Mouse (Mus musculus): ENCODE data around the gene H2-M11.

The H2-M11 gene

DNA sequence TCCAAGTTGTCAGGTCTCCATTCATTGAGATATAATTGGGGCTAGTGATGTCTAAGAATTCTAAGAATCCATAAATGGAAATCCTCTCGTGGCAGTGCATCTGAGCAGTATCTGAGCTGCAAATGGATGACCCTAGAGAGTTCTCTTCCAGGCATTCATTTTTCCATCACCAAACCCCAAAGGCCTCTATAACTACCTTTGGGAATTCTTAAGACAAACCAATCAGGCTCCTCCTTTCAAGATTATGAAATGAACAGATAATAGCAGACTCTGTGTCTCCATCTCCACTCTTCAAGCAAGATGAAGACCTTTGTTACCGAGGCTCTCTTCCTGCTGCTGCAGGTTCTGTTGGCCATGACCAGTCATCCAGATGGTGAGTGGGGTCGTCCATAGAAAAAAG, at the start of gene H2-M11:
TSS of gene H2-M11 (plus strand) at position 301 of the 400 bp plus-strand sequence.
- ATAC-seq (ENCODE audit: insufficient number of reproducible peaks, low FRiP score, low TSS enrichment) = no peak

DNA sequence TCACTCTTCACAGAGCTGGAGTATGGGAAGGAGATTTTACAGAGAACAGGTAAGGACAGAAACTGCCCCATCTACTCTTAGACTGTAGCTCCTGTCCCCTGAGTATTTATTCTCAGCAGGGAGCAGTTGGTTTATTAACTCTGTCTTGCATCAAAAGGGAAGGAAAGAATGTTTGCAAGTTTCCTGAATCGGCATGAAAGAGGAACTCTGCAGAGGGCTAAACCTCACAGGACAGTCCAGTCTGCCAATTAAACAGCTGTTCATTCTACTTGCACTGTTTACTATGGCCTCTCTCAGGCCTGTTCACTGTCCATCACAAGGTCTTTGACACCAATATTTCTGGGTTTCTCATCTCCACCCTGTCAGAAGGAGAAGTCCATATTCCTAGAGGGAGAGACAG, 46.4 kb upstream of the H2-M11 start:
- ATAC-seq (ENCODE audit: insufficient number of reproducible peaks, low FRiP score, low TSS enrichment) = no peak

- ATAC-seq (ENCODE audit: insufficient number of reproducible peaks, low FRiP score, low TSS enrichment) = no peak
These were observed 43.0 kb upstream of the H2-M11 start for GRCm38 (mm10) chr17:36503910-36504309.
